Mouse (Mus musculus): ENCODE data around the gene Fbxo46.
A peak's percentile ranks its signal among the peaks of the same experiment; 100 is the strongest.
"Not testable (repeated sequence)": the region's sequence is repeated elsewhere in the genome, so short reads cannot be mapped to it uniquely, and the experiment has no call there.

The Fbxo46 gene

DNA sequence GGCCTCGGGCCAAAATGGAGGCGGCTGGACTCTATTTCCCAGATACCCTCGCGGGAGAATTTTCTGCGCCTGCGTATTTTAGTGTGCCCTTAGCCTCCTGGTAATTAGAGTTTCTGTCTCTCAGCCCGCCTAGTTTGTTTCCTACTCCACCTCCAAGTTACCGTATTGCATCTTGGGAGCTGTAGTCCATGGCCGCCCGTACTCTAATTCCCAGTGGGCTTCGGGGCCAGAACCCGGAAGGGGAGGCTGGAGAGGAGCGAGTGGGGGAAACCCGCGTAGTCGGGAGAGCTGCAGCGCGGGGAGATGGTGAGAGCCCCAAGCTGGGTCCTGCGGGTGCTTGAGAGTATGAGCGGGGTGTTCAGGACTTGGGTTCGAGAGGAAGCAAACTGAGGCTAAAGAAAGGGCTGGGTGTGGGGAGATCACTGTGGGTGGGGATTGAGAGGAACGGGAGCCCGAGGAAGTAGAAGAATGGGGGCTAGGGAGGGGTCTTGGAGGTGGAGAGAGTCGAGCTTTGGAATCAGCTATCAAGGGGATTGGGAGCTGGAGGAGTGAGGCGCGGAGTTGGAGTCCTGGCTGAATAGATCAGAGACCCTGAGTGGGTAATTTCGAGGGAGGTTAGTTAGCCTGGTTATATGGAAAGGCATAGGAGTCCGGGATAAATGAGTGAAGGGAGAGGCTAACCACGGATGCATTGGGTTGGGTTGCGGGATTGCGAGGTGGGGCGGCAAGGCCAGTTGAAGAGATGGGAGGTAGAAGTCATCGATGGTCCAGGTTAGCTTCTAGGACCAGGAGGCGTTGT, at the start of gene Fbxo46:
TSS of gene Fbxo46 (plus strand) at position 229 of the 799 bp plus-strand sequence.
- DNase-seq (ENCODE audit: low spot score), result peak; percentile 87

DNA sequence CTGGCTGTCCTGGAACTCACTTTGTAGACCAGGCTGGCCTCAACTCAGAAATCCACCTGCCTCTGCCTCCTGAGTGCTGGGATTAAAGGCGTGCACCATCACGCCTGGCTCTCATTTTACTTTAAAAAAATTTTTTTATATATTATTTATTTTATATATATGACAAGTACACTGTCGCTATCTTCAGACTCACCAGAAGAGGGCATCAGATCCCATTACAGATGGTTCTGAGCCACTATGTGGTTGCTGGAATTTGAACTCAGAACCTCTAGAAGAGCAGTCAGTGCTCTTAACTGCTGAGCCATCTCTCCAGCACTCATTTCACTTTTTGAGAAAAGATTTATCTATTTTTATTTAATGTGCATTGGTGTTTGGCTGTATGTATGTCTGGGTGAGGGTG, 48.6 kb upstream of the Fbxo46 start:
- not testable (repeated sequence) for DNase-seq (ENCODE audit: low spot score)

DNA sequence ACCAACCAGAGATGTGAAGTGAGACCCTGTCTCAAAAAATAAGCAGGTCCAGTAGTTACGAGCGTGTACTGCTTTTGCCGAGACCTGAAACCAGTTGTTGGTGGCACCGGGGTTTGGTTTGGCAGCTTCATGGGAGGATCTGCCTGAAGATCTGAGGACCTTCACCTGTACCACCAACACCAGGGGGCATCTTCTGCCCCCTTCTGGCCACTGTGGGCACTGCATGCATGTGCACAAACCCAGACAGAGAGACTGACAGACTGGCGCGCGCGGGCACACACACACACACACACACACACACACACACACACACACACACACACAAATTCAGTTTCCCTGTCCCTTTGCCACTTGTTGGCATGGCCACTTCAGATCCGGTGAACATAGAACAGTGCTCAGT, 46.2 kb upstream of the Fbxo46 start:
- peak; percentile 77 for DNase-seq (ENCODE audit: low spot score)

DNA sequence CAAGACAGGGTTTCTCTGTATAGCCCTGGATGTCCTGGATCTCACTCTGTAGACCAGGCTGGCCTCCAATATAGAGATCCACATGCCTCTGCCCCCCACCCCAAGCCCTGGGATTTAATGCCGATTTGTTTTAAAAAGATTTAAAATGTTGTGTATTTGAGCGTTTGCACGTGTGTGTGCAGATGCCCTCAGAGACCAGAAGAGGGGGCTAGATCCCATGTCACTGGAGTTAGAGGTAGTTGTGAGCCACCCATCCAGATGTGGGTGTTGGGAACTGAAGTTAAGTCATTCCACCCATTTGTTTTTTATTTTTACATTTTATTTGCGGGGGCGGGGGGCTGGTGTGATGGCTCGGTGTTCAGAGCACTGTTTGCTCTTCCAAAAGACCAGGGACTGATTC, 45.2 kb upstream of the Fbxo46 start:
- DNase-seq (ENCODE audit: low spot score), result no peak

DNA sequence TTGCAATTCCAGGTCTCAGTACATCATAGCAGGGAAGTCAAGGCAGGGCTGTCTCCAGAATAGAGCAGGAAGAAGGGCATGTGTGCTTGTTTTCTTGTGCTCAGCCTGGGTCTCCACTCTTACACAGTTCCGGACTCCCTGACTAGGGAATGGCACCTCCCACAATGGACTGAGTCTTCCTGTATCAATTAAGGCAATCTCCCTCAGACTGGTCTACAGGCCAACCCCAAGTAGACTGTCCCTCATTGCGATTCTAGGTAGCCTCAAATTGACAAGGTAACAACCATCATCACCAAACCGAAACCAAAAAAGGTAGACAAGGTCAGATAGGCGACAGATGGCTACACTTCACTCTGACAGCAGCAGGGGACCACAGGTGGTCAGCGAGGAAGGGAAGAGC, 44.4 kb upstream of the Fbxo46 start:
- DNase-seq (ENCODE audit: low spot score), result no peak

DNA sequence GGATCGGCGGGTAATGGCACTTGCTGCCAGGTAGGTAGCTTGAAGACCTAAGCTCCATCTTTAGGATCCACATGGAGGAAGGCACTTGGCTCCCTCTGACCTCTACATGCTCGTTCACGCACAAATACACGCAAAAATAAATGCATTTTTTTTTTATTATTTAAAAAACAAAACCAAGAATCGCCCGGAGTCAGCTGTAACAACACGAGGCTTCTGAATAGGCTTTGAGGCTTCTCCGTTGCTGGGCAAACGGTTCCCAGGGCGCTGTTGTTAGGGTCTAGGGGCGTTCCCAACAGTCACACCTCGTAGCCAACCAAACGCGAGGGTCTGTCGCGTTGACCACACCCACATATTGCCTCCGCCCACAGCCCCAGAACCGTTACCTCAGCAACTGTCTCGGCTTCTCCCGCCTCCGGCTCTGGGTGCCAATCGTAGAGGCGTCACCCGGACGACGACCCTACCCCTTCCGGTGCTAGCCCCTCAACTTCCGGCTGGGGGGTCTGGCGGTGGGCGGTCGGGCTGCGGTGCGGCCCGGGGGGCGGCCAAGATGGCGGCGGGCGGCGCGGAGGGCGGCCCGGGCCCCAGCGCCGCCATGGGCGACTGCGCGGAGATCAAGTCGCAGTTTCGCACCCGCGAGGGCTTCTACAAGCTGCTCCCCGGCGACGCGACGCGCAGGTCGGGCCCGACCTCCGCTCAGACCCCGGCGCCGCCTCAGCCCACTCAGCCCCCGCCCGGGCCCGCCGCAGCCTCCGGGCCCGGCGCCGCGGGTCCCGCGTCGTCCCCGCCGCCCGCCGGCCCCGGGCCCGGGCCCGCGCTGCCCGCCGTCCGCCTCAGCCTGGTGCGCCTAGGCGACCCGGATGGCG, 43.7 kb upstream of the Fbxo46 start, which contains the start of gene Dmwd:
TSS of gene Dmwd (plus strand) at position 505 of the 863 bp plus-strand sequence.
- peak; percentile 97 for DNase-seq (ENCODE audit: low spot score)

DNA sequence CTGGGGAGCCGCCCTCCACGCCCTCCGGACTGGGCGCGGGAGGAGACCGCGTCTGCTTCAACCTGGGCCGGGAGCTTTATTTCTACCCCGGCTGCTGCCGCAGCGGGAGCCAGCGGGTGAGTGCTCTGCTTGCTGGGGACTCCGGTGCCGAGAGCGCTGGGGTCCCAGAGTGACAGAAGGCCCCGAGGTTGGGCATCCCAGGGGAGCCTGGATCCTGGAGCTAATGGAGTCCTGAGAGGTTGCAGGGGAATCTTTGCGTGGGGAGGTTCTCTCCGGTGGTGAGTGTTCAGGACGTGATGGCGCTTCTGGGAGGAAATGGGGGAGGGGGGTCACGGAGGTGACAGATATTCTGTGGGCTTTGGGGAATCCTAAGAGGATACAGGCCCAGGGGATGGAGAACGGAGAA, 43.1 kb upstream of the Fbxo46 start:
- DNase-seq (ENCODE audit: low spot score), result peak; percentile 63

DNA sequence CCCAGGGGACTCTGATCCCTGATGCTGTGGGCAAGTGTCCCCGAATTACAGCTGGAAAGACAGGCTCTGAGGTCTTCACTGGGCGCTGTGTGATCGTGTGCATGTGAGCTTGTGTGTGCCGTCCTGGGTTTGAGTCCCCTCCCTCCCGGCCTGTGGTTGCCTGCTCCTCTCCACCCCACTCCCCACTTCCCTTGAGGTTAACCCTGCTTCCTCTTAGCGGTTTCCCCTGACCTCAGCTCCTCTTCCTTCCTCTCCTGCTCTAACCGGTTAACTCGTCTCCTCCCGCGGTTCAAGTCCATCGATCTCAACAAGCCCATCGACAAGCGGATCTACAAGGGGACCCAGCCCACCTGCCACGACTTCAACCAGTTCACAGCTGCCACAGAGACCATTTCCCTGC, 41.9 kb upstream of the Fbxo46 start:
- DNase-seq (ENCODE audit: low spot score), result no peak

DNA sequence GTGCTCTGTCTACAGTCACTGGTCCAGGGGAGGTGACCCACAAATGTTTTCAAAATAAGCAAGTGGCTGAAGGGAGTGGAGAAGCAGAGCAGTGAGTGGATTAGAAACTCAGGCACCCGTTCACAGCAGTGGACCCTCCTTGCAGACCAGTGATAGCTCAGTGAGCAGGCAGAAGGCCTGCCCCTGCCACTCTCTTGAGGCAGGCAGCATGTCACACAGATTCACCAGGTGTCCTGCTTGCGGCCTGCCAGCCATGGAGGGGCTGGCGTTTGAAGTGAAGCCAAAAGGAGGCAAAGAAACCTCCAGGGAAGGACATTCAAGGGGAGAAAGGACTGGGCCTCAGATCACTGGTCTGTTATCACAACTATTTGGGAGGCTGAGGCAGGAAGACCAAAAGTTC, 40.9 kb upstream of the Fbxo46 start:
- DNase-seq (ENCODE audit: low spot score), result no peak

DNA sequence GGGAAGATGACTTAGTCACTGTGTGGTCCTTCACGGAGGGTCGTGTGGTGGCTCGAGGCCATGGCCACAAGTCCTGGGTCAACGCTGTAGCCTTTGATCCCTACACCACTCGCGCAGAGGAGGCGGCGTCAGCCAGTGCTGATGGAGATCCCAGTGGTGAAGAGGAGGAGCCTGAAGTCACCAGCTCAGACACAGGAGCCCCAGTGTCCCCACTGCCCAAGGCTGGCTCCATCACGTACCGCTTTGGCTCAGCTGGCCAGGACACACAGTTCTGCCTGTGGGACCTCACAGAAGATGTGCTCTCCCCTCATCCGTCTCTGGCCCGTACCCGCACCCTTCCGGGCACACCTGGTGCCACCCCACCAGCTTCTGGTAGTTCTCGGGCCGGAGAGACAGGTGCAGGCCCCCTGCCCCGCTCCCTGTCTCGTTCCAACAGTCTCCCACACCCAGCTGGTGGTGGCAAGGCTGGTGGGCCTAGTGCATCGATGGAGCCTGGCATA, 39.2 kb upstream of the Fbxo46 start:
- no peak for DNase-seq (ENCODE audit: low spot score)

DNA sequence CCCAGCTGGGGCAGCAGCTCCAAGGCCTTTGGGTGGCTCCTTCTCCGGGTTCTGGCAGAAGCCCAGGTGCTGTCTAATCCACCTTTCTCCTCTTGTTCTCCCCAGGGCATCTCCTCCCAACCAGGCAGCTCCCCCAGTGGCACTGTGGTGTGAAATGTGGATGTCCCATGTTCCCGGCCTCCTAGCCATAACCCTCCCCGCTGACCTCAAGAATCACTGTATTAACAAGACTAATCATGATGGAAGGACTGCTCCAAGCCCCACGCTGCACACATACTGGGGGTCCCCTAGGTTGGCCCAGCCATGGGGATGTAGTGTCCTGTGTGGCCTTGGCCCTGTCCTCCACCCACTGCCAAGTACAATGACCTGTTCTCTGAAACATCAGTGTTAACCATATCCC, 37.5 kb upstream of the Fbxo46 start:
- peak; percentile 42 for DNase-seq (ENCODE audit: low spot score)

DNA sequence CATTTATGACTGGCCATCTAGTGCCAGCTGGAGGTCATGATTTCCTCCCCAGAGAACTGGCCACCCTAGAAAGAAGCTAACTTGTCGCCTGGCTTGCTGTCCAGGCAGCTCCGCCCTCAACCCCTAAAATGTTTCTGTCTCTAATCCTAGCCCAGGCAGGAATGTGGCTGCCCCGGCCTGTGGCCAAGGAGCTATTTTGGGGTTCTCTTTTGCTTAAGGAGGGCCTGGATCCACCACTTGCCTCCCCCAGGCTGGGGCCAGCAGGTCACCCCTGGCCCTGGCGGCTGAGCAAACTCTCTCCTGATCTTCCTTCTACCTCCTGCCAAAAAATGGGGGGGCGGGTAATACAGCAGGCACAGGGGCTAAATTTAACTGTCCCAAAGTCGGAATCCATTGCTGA, 36.6 kb upstream of the Fbxo46 start:
- peak; percentile 56 for DNase-seq (ENCODE audit: low spot score)

DNA sequence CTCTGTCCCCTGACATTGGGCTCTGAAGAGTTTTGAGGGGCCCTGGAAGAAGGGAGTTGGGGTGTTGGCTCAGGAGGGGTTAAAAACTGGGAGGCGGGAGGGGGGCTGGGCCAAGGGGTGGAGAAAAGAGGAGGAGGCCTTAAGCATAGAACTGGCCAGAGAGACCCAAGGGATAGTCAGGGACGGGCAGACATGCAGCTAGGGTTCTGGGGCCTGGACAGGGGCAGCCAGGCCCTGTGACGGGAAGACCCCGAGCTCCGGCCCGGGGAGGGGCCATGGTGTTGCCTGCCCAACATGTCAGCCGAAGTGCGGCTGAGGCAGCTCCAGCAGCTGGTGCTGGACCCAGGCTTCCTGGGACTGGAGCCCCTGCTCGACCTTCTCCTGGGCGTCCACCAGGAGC, 36.0 kb upstream of the Fbxo46 start, which contains the start of gene Dmpk:
TSS of gene Dmpk (plus strand) at position 149 of the 400 bp plus-strand sequence.
- DNase-seq (ENCODE audit: low spot score), result no peak

DNA sequence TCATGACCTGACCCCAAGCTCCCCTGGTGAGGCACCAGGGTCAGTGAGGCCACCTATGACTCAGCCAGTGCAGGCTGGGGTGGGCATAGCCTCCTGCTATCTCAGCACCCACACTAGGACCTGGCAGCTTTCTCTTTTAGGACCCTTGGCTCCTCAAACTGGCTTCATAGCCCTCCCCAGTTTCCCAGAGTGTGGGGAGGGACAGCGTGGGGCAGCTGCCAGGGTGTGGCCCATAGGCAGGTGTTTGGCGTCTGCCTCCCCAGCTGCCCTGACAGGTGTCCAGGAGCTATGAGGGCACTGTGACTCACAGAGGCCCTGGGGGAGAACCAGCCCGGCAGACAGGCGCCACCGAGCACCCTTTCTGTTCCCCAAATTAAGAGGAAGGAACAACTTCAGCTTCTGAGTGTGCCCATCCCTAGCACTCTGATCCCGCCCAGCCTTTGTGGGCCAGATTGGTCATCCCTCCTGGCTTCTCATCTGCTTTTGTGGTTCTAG, 35.3 kb upstream of the Fbxo46 start:
- no peak for DNase-seq (ENCODE audit: low spot score)

DNA sequence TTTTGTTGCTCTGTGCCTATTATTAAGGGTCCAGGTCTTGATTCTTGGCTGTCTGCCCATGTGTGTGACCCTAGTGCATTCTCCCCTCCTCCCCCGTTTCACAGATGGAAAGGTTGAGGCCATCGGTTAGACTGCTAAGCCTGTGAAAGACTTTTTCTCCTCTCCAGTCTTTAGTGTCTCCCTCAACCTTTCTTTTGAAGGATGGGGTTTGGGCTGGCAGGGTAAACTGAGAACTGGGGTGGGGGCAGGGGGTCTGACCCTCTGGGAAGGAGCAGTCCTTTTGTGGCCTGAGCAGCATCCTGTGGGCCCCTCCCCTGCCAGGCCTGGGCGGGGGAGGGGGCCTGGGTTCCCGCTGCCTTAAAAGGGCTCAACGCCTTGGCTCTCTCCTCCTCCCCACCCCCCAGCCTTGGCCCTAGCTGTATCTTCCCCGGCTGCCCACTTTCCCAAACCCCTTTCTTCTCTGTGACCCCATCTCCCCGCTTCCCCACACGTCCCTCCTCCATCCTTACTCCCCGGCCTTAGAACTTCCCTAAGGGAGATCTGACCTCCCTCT, 34.7 kb upstream of the Fbxo46 start:
- peak; percentile 59 for DNase-seq (ENCODE audit: low spot score)

DNA sequence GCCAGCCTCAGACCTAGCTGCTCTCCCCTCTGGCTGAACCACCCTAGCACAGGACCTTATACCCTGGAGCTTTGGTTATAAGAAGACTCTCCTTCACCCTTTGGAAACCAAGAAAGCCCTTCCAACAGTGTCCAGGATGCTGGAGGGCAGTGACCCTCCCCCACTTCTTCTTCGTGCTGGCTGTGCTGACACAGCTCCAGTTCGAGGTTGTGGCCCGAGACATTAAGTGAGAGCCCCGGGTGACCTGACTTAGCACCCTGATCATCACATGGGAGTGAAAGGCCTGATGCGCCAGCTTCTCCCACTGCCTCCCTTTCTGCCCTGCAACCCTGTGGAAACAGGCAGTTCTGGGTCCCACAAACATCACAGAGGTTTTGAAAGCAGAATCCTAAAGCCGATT, 34.2 kb upstream of the Fbxo46 start:
- no peak for DNase-seq (ENCODE audit: low spot score)

DNA sequence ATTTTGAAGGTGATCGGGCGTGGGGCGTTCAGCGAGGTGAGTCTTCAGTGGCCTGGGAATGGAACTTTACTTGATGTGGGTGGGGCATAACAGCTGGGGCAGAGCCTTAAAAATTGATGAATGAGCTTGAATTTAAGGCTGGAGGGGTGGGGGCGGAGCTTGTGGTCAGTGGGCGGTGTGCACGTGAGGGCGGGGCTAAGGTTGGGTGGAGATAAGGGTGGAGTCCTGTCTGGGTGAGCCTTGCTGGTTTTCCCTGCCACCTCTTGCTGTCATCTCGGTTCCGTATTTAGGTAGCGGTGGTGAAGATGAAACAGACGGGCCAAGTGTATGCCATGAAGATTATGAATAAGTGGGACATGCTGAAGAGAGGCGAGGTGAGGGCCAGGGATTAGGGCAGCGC, 33.6 kb upstream of the Fbxo46 start:
- DNase-seq (ENCODE audit: low spot score), result peak; percentile 79

DNA sequence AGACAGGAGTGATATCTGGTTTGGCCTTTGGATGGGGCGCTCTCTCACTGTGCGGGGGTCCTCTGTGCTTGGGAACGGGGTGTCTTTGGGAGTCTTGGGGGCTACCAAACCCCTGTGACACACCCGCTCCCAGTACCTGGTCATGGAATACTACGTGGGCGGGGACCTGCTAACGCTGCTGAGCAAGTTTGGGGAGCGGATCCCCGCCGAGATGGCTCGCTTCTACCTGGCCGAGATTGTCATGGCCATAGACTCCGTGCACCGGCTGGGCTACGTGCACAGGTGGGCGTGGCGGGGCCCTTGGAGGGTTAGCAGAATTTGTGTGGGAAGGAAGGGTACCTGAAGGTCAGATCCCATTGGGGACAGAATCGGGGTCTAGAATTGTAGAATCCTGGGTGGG, 32.9 kb upstream of the Fbxo46 start:
- DNase-seq (ENCODE audit: low spot score), result no peak

DNA sequence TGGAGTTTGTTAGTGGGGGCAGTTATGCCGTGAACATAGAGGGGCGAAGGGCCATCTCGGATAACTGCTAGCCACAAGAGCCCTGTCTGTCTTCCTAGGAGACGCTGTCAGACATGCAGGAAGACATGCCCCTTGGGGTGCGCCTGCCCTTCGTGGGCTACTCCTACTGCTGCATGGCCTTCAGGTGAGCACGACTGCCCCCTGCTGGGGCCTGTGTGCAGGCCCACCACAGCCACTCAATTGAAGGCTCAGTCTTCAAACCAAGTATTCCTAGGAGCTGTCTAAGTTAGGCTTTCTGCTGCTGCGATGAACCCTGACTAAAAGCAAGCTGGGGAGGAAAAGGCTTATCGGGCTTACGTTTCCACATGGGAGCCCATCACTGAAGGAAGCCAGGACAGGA, 30.8 kb upstream of the Fbxo46 start:
- peak; percentile 83 for DNase-seq (ENCODE audit: low spot score)

DNA sequence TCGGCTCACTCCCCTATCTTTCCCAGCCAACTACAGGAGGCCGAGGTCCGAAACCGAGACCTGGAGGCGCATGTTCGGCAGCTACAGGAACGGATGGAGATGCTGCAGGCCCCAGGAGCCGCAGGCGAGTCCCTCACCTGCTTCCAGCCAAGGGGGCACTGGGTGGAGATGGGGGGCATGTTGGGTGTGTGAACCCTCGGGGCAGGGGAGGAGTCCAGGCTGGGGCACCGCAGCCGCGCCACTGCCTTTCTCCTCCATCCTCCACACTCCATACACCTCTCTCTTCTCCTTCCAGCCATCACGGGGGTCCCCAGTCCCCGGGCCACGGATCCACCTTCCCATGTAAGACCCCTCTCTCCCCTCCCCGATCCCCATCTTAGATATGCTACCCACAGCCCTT, 27.7 kb upstream of the Fbxo46 start:
- no peak for DNase-seq (ENCODE audit: low spot score)

DNA sequence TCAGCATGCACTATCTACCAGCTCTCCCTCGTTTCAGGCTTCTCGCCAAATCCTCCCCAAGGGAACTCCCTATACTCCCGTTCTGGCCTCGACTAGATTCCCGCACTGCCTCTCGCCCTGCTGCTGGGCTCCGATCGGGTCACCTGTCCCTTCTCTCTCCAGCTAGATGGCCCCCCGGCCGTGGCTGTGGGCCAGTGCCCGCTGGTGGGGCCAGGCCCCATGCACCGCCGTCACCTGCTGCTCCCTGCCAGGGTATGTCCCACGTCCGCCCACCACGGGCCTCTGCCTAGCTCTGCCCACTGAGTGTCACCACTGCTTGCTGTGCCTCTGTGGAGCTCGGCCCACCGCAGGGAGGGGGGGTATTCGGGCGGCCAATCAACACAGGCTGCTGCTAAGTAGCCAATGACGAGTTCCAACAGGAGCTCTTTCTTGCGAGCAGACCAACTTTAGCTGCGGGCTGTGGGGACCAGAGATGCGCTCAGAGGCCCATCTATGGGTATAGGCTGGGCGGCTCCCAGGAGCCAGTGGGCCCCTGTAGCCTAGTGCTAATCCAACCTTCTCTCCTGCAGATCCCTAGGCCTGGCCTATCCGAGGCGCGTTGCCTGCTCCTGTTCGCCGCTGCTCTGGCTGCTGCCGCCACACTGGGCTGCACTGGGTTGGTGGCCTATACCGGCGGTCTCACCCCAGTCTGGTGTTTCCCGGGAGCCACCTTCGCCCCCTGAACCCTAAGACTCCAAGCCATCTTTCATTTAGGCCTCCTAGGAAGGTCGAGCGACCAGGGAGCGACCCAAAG, 27.1 kb upstream of the Fbxo46 start:
- peak; percentile 79 for DNase-seq (ENCODE audit: low spot score)

DNA sequence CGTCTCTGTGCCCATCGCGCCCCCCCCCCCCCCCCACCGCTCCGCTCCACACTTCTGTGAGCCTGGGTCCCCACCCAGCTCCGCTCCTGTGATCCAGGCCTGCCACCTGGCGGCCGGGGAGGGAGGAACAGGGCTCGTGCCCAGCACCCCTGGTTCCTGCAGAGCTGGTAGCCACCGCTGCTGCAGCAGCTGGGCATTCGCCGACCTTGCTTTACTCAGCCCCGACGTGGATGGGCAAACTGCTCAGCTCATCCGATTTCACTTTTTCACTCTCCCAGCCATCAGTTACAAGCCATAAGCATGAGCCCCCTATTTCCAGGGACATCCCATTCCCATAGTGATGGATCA, 26.5 kb upstream of the Fbxo46 start:
- peak; percentile 93 for DNase-seq (ENCODE audit: low spot score)
